Mouse (Mus musculus) testis, adult 2 months (tissue): ENCODE data around the gene Frmd5.

ENCODE experiments used
- CTCF ChIP-seq: fragments of 200-500 bp; IDR thresholded peaks from 2 replicates; pipeline ENCODE4 v1.5.1; 2012; ENCODE audit warnings: low read depth, mild to moderate bottlenecking, inconsistent platforms, low read length, moderate library complexity; ENCODE audit not compliant: control insufficient read depth, insufficient read depth, insufficient replicate concordance
- POLR2A ChIP-seq: fragments of 200-500 bp; IDR thresholded peaks from 2 replicates; pipeline ENCODE4 v1.6.1; 2012; ENCODE audit warnings: low read depth, mild to moderate bottlenecking, inconsistent platforms, low read length, moderate library complexity; ENCODE audit not compliant: control insufficient read depth

DNA sequence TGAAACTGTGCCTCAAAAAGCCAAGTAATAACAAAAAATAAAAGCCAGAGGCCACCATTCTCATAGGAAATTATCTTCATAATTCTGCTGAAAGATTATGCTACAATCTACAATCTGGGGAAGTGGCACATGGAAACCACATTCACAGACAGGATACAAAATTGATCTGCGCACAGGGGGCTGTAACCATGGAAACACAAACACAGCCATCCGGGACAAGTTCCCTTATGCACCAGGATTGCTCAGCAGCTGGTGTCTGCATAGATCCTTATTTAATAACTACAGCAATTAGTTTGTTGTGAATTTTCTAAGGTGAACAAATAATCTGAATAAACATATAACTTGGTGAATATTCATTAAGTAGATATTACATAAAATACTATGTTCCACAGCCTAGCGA lies 89.8 kb downstream of the Frmd5 start:
- TF ChIP-seq POLR2A (no peak), CTCF (no peak)
